Mouse (Mus musculus) hindlimb bud, embryonic 11.5 days (tissue): ENCODE measurements around the gene Ilf2.

Experiments
- DNase-seq: peaks from one replicate; pipeline ENCODE4 v3.0.0-alpha.2; 2012; ENCODE audit warnings: low read depth, low spot score; ENCODE audit errors: extremely low spot score

The Ilf2 gene

DNA sequence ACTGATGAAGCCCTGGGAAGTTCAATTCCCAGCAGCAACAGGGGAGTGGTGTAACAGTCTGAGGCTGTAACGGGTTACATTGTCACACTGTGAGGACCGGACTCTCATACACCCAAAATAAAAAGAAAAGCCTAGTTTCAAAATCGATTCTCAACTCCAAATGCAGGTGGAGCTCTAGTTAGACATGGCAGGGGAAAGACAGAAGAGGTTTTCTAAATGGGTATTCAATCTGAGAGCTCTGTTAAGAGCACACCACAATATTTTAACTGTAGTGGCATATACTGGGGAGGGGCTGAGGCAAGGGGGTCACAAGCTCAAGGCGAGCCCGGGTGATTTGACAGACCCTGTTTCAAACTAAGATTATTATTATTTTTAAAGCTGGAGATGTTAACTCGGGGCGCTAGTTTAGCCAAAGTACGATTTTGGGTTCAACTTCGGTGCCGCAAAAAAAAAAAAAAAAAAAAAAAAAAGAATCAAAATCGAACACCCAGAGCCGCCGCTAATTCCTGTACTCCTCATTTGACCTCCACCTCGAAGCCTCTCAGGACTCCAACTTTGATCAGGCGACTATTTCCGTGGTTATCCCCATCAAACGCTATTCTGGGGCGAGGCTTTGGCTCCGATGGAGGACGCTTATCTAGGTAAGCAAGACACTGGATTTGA, 32.5 kb downstream of the Ilf2 start:
- DNase-seq = no peak

DNA sequence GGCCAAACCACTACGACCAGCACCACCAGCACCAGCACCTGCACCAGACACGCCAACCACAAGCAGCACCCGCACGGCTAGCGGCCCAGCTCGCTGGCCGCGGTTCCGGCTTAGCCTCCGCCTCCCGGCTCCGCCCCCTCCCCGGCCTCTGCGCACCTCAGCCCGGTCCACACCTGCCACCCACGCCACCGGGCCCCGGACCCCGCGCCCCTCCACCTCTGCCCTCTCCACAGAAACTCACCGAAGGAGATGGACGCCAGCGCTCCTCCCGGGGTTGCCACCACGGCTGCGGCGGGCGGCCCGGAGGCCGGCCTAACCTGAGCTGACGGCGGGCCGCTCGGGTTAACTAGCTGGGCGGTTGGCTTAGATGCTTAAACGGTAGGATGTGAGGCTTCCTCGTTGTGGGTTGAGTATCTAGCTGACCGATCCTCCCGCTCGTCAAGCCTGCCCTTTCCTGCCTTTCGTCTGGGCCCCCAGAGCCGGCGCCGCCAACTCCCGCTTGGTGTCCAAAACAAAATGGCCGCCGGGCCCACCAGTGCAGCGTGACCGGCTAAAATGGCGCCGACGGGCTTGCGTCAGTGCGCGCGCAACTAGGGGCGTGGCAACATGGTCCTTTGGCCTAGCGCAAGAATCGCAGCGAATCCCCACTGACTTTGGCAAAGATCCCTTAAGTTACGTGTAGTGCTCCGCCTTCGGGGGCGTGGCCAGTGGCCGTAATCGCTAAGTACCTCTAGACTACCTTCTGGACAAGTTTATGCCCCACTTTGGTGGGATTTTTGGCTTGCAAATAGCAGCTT, 33.2 kb downstream of the Ilf2 start, which contains the start of gene Chtop:
TSS of gene Chtop (minus strand) at position 549 of the 797 bp plus-strand sequence.
- peak; percentile 96 for DNase-seq

DNA sequence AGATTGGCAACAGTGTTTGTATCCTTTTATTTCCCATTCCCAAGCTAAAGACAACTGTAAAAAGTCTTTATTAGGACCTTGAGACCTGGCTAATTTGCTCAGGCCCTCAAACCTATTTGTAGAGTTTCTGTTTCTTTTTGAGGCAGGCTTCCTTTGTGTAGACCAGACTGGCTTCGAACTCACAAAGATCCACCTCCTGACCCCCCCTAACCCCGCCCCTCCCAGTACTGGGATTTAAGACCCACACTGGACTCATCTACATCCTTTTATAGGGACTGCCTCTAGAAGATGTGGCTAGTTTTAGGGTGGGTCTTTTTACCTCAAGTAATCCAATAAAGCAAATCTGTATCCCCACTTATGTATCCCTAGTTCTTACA, 33.8 kb downstream of the Ilf2 start:
- no peak for DNase-seq

DNA sequence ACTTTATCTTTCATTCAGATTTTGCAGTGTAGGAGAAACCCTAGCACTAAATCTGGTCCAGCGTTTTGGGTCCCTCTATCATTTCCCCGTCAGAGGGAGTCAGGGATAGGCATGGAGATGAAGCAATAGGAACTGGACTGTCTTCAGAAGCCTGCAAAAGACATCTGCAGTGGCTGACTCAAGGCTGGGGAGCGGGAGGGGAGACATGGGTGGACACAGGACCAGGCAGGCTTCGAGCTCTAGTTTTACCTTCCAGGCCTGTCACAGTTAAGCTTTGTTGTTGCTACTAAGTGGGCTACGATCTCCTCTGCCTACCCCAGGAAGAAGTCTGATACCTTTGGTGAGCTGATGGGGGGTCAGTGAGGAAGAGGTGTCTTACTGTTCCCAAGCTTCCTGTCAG, 36.4 kb downstream of the Ilf2 start:
- no peak for DNase-seq

DNA sequence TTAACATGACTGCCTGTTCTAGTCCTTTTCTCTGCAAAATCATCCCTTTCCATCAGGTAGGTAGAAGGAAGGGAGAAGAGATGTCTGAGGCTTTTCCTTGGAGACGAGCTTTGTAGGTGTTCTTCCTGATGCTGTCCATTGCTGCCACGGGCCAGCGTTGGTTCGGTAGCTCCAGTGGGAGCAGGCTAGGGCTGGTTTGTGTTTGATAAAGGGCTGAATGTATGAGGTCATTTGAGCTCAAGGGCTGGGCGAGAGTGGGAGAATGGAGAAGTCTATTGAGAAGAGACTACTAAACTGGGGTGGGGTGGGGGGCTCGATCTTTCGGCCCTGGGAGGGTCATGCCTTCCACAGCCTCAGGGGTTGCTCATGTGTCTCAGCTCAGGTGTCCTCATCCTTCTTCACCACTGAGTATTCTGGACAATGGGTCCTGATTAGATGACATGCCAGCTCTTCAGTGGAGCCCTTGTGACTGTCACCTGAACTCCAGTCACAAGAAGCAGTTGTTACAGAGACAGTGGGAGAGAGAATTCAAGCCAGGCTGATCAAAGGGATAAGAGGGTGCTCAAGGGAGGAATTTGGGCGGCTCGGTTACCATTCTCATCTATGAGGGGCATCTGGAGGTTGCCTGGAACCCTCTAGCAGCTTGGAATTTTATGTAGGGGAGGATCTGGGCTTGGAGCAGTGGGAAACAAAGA, 37.2 kb downstream of the Ilf2 start:
- no peak for DNase-seq

DNA sequence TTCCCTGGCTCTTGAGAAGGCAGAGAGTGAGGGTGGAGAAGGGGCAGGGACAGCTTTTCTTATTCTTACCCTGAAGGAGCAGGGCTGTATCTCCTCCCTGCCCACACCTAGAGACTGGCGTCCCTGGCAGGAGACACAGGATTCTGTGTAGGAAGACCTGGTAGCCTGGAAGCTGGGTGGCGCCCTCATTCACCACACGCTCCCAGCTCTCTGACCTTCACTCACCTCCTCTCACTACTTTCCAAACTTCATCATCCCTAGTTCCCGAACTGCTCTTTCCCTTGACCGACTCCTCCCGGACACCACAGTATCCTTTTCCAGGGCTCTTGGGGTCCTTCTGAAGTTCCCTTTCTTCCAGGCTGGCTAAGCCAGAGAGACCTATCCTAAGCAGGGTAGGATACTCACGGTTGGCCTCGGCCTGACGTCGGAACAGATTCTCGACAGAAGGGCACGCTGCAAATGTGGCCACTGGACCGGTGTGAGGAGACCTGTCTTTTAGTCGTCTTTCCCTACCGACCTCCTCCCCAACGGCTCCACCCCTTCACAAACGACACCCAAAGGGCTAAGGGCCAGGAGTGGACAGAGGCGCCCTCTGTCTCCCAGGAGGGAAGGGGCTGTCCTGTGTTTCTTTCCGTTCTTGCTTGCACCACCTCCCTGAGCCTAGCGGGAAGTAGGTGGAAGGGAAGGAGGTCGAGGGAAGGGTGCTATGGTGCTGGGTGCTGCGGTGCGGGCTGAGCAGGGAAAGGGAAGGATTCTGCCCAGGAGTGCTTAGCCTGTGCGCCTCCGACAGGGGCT, 38.1 kb downstream of the Ilf2 start, which contains the start of the genes S100a1 and S100a13:
TSS of gene S100a1 (minus strand) at position 597 of the 795 bp plus-strand sequence.
TSS of gene S100a13 (plus strand) at position 640 of the 795 bp plus-strand sequence.
- no peak for DNase-seq

DNA sequence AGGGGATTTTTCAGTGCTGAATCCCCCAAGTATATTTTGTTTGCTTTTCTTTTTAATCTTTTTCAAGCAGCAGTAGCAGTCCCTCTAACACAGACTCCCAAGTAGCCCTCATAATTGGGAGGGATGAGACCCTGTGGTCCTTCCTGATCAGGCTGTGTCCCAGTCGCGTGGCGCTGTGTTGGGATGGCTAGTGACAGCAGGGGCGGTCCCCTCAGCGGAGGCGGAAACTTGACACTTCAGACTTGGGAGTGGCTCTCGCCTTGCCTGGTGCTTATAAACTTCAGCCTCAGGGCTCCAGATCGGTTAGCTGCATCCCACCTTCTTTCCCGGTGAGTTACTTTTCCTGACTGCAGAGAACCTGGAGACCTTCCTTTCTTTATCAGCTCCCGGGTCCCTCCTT, 38.8 kb downstream of the Ilf2 start:
- DNase-seq = no peak

DNA sequence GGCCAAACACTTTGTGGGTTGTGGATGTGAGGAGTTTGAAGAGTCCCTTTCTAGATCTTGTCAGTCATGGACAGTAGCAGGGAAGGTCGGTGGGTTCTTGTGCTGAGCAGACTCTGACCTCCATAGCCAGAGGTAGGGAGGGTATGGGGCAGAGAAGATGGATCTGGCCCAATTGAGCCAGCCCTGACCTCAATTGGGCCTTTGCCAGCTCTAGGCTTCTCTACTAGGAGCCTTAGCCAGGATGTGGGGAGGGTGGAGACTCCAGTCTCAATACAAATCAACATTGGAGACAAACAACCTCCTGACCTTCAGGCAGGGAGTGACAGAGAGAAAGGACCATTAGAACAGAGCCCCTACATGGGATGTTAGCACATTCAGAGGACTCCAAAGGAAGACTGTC, 39.3 kb downstream of the Ilf2 start:
- no peak for DNase-seq

DNA sequence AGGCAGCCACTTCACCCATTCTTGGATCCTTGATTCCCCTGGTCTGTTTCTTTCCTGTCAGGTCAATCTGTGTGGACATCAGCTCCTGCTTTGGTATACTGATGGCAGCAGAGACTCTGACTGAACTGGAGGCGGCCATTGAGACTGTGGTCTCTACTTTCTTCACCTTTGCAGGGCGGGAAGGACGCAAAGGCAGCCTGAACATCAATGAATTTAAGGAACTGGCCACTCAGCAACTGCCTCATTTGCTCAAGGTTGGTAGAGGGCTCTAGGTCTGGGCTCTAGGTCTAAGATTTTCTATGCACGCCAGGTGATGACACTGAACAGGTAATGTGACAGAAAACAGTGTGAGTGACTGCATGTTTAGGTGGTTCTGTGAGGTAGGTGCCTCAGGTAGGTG, 39.9 kb downstream of the Ilf2 start:
- no peak for DNase-seq

DNA sequence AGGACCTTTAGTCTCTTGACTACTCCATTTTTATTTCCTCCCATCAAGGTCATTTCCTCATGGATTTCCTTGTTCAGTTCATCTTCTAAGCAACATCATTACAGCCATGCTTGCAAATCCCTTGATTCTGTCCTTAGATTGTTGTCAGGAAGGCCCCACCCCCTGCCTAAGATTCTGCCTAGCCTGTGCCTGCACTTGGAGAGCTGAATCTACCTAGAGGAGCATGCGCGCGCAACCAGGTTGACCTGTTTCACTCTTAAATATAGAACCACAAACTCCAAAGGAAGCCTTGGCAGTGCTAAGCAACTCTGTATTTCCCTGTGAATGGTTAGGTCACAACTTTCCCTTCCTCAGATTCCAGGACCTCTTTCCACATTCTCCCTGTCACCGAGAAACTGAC, 41.8 kb downstream of the Ilf2 start:
- no peak for DNase-seq

DNA sequence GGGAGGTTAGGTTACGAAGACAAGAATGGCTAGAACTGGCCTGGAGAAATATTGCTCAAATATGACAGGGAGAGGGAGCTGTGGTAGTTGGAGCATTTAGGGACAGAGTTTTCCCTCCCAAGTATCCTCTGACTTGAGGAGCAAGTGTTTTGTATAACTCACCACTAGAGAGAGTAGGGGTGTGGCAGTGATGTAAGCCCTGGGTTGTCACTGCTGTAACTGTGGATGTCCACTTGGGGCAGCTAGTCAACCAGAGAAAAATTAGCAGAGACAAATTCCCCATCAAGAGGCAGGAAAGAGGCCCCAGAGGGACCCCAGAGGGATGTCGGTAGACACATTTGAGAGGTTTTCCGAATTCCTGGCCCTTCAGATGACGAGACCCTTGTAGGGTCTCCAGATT, 49.5 kb downstream of the Ilf2 start:
- no peak for DNase-seq

DNA sequence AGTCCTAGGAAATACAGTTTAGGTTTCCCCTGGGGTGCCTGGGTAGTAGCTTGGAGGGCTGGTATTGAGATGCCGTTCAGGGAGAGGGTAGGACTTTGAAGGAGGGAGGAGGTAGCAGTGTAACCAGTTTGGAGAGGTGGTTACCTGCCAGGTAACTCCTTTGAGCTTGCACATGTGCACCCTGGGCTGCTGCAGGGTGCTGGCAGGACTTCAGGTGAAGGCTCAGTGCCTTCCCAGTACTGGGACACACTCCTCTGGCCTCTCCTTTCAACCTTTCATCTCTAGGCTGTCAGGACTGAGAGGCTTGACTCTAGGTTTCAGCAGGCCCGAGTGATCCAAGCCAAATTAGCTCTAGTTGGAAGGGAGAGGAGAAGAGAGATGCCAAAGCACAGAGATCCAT, 50.1 kb downstream of the Ilf2 start:
- DNase-seq = no peak

DNA sequence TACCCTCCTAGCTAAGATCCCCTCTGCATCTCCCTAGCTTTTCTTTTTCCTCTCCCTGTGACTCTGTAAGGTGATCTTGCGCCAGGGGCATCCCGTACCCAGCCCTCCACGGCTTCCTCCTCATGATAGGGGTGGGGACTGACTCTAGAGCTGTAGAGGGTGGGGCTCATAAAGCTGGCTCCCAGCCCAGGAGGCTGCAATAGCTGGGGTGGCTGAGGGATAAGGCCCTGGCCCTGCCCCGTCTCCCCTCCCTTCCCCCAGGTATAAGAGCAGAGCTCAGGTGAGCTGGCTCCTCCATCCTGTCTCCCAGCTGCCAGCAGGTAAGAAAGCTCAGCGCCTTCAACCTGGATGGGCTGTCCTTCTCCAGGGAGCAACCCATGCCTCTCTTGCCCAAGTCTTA, 50.7 kb downstream of the Ilf2 start, which contains the start of gene S100a14:
TSS of gene S100a14 (plus strand) at position 277 of the 400 bp plus-strand sequence.
- DNase-seq = no peak

DNA sequence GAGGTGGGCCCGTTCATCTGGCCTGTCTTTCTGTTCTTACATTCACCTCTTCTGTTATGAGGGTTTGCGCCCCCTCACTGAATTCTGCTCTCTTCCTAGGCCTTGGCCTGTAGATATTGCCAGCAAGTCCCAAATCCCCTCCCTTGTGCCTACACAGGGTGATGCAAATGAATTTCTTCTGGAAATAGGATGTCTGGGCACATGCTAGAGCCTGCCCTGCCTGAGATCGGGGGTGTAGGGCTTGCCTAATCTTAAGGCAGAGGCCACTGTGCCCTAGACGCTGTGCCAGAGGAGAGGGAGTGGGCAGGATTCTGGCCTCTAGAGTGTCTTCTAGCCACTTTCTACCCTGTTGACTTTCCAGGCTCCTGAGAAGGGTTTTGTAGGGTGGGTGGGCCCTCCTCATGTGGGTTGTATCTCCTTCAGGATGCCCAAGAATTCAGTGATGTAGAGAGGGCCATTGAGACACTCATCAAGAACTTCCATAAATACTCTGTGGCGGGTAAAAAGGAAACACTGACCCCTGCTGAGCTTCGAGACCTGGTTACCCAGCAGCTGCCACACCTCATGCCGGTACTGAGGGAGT, 51.5 kb downstream of the Ilf2 start:
- no peak for DNase-seq

DNA sequence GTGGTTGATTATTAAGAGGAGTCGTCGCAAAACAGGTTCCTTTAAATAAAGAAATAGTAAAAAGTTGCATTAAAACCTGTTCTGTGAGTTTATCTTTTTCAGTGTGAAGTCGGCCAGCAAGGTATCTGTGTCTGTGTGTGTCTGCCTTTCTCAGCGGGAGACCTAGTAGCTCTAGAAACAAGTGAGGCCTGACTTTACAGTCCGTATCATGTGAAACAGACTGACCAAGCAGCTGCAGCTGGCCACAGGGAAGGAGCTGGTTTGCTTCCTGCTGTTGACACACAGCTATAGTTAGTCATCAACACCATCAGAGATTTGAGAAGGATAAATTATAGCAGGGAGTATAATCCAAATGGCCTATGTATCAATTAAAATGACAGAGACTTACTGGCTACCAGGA, 55.8 kb downstream of the Ilf2 start:
- no peak for DNase-seq

DNA sequence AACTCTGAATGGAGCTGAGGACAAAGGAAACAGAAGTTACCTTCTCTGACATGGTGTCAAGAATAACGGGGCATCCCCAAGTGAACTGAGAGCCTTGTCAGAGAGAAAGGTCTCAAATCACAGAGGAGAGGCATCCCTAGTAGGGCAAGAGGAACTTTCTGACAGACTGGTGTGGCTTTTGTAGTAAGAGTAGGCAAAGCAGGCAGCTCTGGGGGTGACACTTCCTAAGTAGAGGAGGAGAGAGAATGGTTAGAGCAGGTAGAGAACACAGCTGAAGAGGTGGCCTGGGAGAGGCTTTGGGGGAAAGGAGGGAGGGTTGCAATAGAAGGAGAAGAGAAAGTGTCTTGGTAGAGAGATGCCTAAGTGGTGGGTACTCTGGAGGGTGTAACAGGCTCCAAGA, 59.5 kb downstream of the Ilf2 start:
- no peak for DNase-seq

DNA sequence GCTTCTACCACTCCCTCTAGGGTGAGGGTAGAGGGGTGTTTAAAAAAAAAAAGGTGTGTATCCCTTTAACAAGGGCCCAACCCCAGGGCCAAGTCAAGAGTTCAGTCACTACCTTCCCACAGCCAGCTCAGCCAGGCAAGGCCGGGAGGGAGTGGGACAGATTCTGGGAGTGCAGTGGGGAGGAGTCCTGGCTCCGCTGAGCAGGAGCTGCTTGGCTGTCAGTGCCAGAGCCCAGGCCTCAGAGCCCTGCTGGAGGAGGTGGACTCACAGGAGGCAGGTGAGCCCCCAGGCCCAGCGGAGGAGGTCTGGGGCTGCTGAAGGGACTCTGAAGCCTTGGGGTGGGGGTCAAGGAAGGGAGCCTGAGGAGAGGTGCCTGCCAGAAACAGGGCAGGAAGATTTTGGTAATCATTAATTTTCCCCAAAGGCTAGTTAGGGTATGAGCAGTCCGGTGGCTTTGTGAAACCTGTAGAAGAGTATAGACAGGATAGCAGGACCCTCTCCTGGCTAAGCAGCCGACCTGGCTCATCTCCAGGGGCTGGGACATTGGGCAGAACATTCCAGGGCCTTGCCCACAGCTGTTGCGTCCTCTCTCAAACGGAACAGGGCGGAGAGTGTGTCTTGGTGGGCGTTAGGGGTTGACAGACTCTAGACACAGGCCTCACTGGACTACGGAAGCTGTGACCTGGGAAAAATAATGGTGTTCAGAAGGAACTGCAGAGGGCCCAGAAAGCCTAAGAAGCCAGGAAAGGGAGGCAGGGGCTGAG, 61.4 kb downstream of the Ilf2 start, which contains the start of gene S100a16:
TSS of gene S100a16 (plus strand) at position 114 of the 764 bp plus-strand sequence.
- no peak for DNase-seq

DNA sequence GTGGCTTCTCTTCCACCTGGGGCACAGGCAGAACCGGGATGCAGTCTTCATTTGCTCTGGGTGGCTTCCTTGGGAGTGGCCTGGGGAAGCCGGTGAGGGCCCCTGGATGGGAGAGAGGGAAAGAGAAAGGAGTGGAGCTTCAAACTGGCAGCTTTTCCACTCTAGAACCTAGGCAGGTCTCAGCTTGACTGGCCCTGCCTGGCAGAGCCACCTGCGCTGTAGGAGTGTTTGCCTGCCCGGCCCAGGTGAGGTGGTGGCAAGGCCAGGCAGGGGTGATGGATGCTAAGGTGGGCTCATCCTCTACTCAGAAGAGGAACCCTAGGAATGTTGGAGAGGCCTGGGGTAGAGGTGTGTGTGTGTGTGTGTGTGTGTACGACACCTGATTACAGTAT, 62.0 kb downstream of the Ilf2 start:
- DNase-seq = no peak
